Mouse (Mus musculus) forebrain, postnatal 0 days (tissue): Measurements from ENCODE around the gene Cldn34a. TPM values are rescaled to one million over a fixed set of nuclear protein-coding genes. Genes with fewer than 3 reads are reported as not detected.
"Not testable (repeated sequence)": the region's sequence is repeated elsewhere in the genome, so short reads cannot be mapped to it uniquely, and the experiment has no call there.

Experiments
- ATAC-seq: fragments of 200-750 bp; cut with Nextera tagmentation; 2 replicates; pipeline ENCODE4 v1.8.0; 2017; ENCODE audit warnings: mild to moderate bottlenecking, moderate library complexity
- DNase-seq: peaks from one replicate; pipeline ENCODE4 v3.0.0-alpha.2; 2015
- H3K27ac ChIP-seq: fragments of 300-500 bp; sonication (generic); 2 replicates; pipeline ENCODE4 v1.5.1; 2014; ENCODE audit warnings: low read depth, mild to moderate bottlenecking, antibody characterized with exemption, low read length, moderate library complexity, mixed read lengths
- H3K27me3 ChIP-seq: fragments of 300-500 bp; sonication (generic); 2 replicates; pipeline ENCODE4 v1.6.1; 2014; ENCODE audit warnings: mild to moderate bottlenecking, low read length, mixed read lengths; ENCODE audit not compliant: insufficient read depth
- H3K36me3 ChIP-seq: fragments of 300-500 bp; sonication (generic); 2 replicates; pipeline ENCODE4 v1.6.1; 2014; ENCODE audit warnings: mild to moderate bottlenecking, moderate library complexity; ENCODE audit not compliant: insufficient read depth
- H3K4me1 ChIP-seq: fragments of 300-500 bp; sonication (generic); 2 replicates; pipeline ENCODE4 v1.6.1; 2014; ENCODE audit warnings: antibody characterized with exemption; ENCODE audit not compliant: insufficient read depth
- H3K4me2 ChIP-seq: fragments of 300-500 bp; sonication (generic); 2 replicates; pipeline ENCODE4 v1.6.1; 2014; ENCODE audit warnings: low read depth, mild to moderate bottlenecking, moderate library complexity
- H3K4me3 ChIP-seq: fragments of 300-500 bp; sonication (generic); 2 replicates; pipeline ENCODE4 v1.5.1; 2014; ENCODE audit warnings: low read depth, low read length, mixed read lengths
- H3K9ac ChIP-seq: fragments of 300-500 bp; sonication (generic); 2 replicates; pipeline ENCODE4 v1.6.1; 2014; ENCODE audit warnings: mild to moderate bottlenecking
- H3K9me3 ChIP-seq: fragments of 300-500 bp; sonication (generic); 2 replicates; pipeline ENCODE4 v1.6.1; 2016; ENCODE audit warnings: low read length
- CTCF ChIP-seq: sonication (generic); IDR thresholded peaks from 2 replicates; pipeline ENCODE4 v1.5.1; 2016; ENCODE audit warnings: antibody characterized with exemption, control low read depth, low read depth
- WGBS: fragments of 180-500 bp; shearing (Covaris S2); extraction: QIAGEN DNeasy Blood & Tissue Kit; methylation state at CpG from one replicate; pipeline ENCODE4 v1.1.7; 2014; 5-methylcytosine and 5-hydroxymethylcytosine counted together
- polyA plus RNA-seq: library from polyadenylated mRNA; unstranded; fragments of >200 nt; fragmentation: Nextera tagmentation; extraction: Ambion mirVana; gene quantifications from 2 replicates; pipeline ENCODE4 v1.2.1, GENCODE M21; 2015
- total RNA-seq: library from RNA; depleted of rRNA; stranded (reverse); fragments of >200 nt; gene quantifications from 2 replicates; pipeline ENCODE4 v1.2.3, GENCODE M21; 2014; rRNA removed

Gene Cldn34a
- total RNA-seq (not detected in 2 replicates), polyA plus RNA-seq (not detected in 2 replicates)

GRCm38 (mm10) chrX:152563034-152563433, at the start of gene Cldn34a:
Gene Cldn34a, plus strand, starts transcription at chrX:152563334.
- no peaks in the 10 kb centered on the region for H3K27me3 ChIP-seq
- WGBS = 76% methylated on average over 2 of the region's 2 CpGs

GRCm38 (mm10) chrX:152518611-152519010, 44.5 kb upstream of the Cldn34a start:
- H3K9ac ChIP-seq, H3K27ac ChIP-seq, H3K4me2 ChIP-seq, H3K4me1 ChIP-seq, DNase-seq, H3K9me3 ChIP-seq, ATAC-seq, H3K4me3 ChIP-seq, H3K27me3 ChIP-seq, H3K36me3 ChIP-seq: not testable (repeated sequence)
- 83% methylated on average over 2 of the region's 2 CpGs for WGBS

More at GRCm38 (mm10) chrX:152563034-152563433, at the start of gene Cldn34a:
- no peaks in the 10 kb centered on the region for H3K36me3 ChIP-seq
- H3K9me3 ChIP-seq = no peaks in the 10 kb centered on the region
- H3K4me2 ChIP-seq = no peak within 1 kb of the TSS
- H3K4me3 ChIP-seq = no peak within 1 kb of the TSS
- DNase-seq = no peak
- ATAC-seq = no peak
- no peak within 1 kb of the TSS for H3K27ac ChIP-seq
- no peak for TF ChIP-seq CTCF
- no peak within 1 kb of the TSS for H3K9ac ChIP-seq
- H3K4me1 ChIP-seq = no peaks in the 10 kb centered on the region

DNA sequence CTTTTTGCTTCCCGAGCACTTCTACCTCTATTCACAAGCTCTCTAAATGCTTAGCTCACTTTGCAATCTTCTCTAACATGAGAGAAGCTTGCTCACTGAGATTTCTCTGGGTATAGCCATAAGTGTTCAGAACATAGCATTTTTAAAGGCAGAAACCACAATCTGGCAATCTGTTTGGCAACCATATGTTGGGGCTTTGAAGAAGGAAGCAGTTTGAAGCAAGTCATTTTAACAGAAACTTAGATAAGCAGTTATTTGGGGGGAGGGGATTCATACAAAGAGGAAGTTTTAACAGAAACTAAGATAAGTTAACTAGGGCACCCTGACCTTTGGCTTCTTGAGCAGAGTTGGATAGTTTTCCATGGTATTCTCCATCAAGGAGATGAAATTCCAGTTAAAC, 17.4 kb upstream of the Cldn34a start:
- 75% methylated on average over 1 of the region's 1 CpGs for WGBS
- Histone ChIP-seq H3K9me3 (no peaks in the 10 kb centered on the region), H3K27ac (no peak overlapping the region), H3K36me3 (no peaks in the 10 kb centered on the region), H3K9ac (no peak overlapping the region), H3K4me1 (no peaks in the 10 kb centered on the region), H3K27me3 (no peaks in the 10 kb centered on the region), H3K4me3 (no peak overlapping the region), H3K4me2 (no peak overlapping the region)
- DNase-seq (peak; percentile 4), ATAC-seq (no peak)
- TF ChIP-seq CTCF = no peak

- Histone ChIP-seq H3K4me1 (no peaks in the 10 kb centered on the region), H3K9me3 (no peaks in the 10 kb centered on the region), H3K36me3 (no peaks in the 10 kb centered on the region), H3K27ac (no peak overlapping the region), H3K27me3 (no peaks in the 10 kb centered on the region), H3K4me2 (no peak overlapping the region), H3K9ac (no peak overlapping the region), H3K4me3 (no peak overlapping the region)
- 78% methylated on average over 1 of the region's 1 CpGs for WGBS
- no peak for ATAC-seq
- TF ChIP-seq CTCF = no peak
- no peak for DNase-seq
Measured at GRCm38 (mm10) chrX:152548180-152548579, 15.0 kb upstream of the Cldn34a start.

- Histone ChIP-seq H3K27me3 (no peaks in the 10 kb centered on the region), H3K9ac (no peak overlapping the region), H3K9me3 (no peaks in the 10 kb centered on the region), H3K27ac (no peak overlapping the region), H3K4me1 (no peaks in the 10 kb centered on the region), H3K4me2 (no peak overlapping the region), H3K4me3 (no peak overlapping the region), H3K36me3 (no peaks in the 10 kb centered on the region)
- no peak for DNase-seq
- no peak for ATAC-seq
- WGBS = 81% methylated on average over 6 of the region's 6 CpGs
- TF ChIP-seq CTCF = no peak
Measured at GRCm38 (mm10) chrX:152557446-152557845, 5.7 kb upstream of the Cldn34a start.

Other genes starting within 250 kb of the Cldn34a start
- 14.2 and 20.8 TPM in 2 replicates for gene Kantr, start 235.8 kb upstream of the Cldn34a start, total RNA-seq
- gene Kantr, start 235.8 kb upstream of the Cldn34a start, polyA plus RNA-seq = 22.4 and 30.2 TPM in 2 replicates
- 39.5 and 51.7 TPM in 2 replicates for gene Tspyl2, start 220.9 kb upstream of the Cldn34a start, total RNA-seq
- 27.5 and 39.7 TPM in 2 replicates for gene Tspyl2, start 220.9 kb upstream of the Cldn34a start, polyA plus RNA-seq
- 22.2 and 27.9 TPM in 2 replicates for gene Gpr173, start 194.6 kb upstream of the Cldn34a start, total RNA-seq
- gene Gpr173, start 194.6 kb upstream of the Cldn34a start, polyA plus RNA-seq = 6.9 and 7.1 TPM in 2 replicates
- 153 and 167 TPM in 2 replicates for gene Shroom2, start 206.1 kb downstream of the Cldn34a start, total RNA-seq
- 56.6 and 82.7 TPM in 2 replicates for gene Shroom2, start 206.1 kb downstream of the Cldn34a start, polyA plus RNA-seq
- gene Gpr143, start 218.6 kb downstream of the Cldn34a start, total RNA-seq = not detected in 2 replicates
- 0.18 TPM in 1 of 2 replicates, not detected in the other for gene Gpr143, start 218.6 kb downstream of the Cldn34a start, polyA plus RNA-seq